Mouse (Mus musculus) spleen, adult 2 months (tissue): ENCODE results near the gene Tm9sf2. TPM values are rescaled to one million over a fixed set of nuclear protein-coding genes. Genes with fewer than 3 reads are reported as not detected.

Experiments used
- DNase-seq, 2 experiments: peaks; one replicate each; pipeline versions ENCODE4 v3.0.0 to v3.0.0-alpha.2; 2012 to 2021; ENCODE audit warnings: low spot score in 2 of 2, low read depth in 1 of 2
- H3K27ac ChIP-seq: fragments of 200-500 bp; 2 replicates; pipeline ENCODE4 v1.5.1; 2012; ENCODE audit warnings: low read length, inconsistent platforms; ENCODE audit not compliant: insufficient read depth
- H3K27me3 ChIP-seq: fragments of 200-500 bp; 2 replicates; pipeline ENCODE4 v1.6.1; 2012; ENCODE audit warnings: mild to moderate bottlenecking, moderate library complexity, low read length, inconsistent platforms; ENCODE audit not compliant: control insufficient read depth, insufficient read depth
- H3K36me3 ChIP-seq: fragments of 200-500 bp; 2 replicates; pipeline ENCODE4 v1.6.1; 2012; ENCODE audit warnings: mild to moderate bottlenecking, low read length, inconsistent platforms; ENCODE audit not compliant: control insufficient read depth, insufficient read depth
- H3K4me1 ChIP-seq: fragments of 200-500 bp; 2 replicates; pipeline ENCODE4 v1.6.1; 2011; ENCODE audit warnings: inconsistent platforms; ENCODE audit not compliant: control insufficient read depth, insufficient read depth, insufficient read length
- H3K4me3 ChIP-seq: fragments of 200-500 bp; 2 replicates; pipeline ENCODE4 v1.5.1; 2011; ENCODE audit warnings: mild to moderate bottlenecking, inconsistent platforms; ENCODE audit not compliant: insufficient read depth, insufficient read length; ENCODE audit errors: extremely low read depth
- CTCF ChIP-seq: fragments of 200-500 bp; IDR thresholded peaks from 2 replicates; pipeline ENCODE4 v1.5.1; 2011; ENCODE audit warnings: mild to moderate bottlenecking, inconsistent platforms; ENCODE audit not compliant: insufficient read depth, insufficient read length, insufficient replicate concordance; ENCODE audit errors: extremely low read depth
- POLR2A ChIP-seq: fragments of 200-500 bp; IDR thresholded peaks from 2 replicates; pipeline ENCODE4 v1.6.1; 2011; ENCODE audit warnings: low read depth, low read length, inconsistent platforms
- WGBS: fragments of 180-500 bp; shearing (Covaris S2); methylation state at CpG from one replicate; pipeline ENCODE4 v1.1.7; 2018; 5-methylcytosine and 5-hydroxymethylcytosine counted together
- polyA plus RNA-seq: library from polyadenylated mRNA; depleted of rRNA; stranded (reverse); fragments of >200 nt; gene quantifications from 2 replicates; pipeline ENCODE4 v1.2.3, GENCODE M21; 2012; rRNA removed

Tm9sf2 gene
- polyA plus RNA-seq, 1 experiment = 80.8 TPM

DNA sequence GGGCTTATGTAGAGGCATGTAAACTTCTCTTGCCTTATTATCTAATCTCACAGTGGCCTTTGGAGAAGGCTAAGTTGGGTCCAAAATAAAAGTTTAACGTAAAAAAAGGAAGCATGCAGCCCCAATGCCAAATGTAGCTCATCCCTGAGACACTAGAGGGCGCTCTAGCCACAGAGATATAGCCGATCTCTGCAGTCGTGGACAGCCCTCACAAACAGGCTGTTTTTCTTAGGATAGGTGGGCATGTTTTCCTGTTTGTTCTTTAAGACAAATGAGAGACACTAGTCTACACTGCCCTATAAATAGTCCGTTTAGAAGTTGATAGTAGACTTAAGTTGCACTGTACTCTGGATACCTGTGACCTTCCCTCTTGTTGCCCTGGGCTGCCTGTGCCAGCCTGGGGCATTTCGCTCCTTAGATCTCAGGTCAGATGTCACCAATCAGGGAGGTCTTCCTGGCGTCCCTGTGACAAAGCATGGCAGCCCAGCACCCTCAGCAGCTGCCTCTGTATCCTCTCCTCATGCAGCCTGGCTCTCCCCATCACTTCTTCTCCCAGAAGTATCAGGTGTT lies 84.2 kb downstream of the Tm9sf2 start:
- WGBS = 18% methylated on average over 7 of the region's 7 CpGs
- Histone ChIP-seq H3K36me3 (no peaks in the 10 kb centered on the region), H3K27me3 (no peaks in the 10 kb centered on the region), H3K4me1 (no peaks in the 10 kb centered on the region; the same call in 1 of the 2 replicates), H3K4me3 (no peak overlapping the region), H3K27ac (no peak overlapping the region)
- TF ChIP-seq POLR2A (no peak), CTCF (peak; percentile 78; the same call in 1 of the 2 replicates)
- DNase-seq = peak; percentile 26 to 55

DNA sequence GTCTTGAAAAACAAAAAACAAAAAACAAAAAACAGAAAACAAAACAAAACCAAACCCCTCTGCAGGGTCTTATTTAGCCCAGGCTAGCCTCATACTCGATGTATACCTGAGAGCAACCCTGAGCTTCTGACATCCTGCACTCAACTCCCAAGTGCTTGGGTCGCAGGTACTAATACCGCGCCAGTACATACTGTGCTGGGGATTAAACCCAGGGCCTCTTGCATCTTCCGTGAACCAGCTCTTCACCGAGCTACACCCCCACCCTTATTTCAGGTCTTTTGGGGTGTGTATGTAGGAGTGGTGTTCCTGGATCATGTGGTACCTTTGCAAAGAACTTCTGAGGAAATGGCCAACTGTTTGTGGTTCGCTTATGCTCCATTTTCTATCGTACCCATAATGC lies 87.8 kb downstream of the Tm9sf2 start:
- WGBS = 94% methylated on average over 8 of the region's 8 CpGs
- TF ChIP-seq POLR2A (no peak), CTCF (no peak)
- Histone ChIP-seq H3K27ac (no peak overlapping the region), H3K4me1 (no peaks in the 10 kb centered on the region), H3K36me3 (no peaks in the 10 kb centered on the region), H3K27me3 (no peaks in the 10 kb centered on the region), H3K4me3 (no peak overlapping the region)
- no peak for DNase-seq

DNA sequence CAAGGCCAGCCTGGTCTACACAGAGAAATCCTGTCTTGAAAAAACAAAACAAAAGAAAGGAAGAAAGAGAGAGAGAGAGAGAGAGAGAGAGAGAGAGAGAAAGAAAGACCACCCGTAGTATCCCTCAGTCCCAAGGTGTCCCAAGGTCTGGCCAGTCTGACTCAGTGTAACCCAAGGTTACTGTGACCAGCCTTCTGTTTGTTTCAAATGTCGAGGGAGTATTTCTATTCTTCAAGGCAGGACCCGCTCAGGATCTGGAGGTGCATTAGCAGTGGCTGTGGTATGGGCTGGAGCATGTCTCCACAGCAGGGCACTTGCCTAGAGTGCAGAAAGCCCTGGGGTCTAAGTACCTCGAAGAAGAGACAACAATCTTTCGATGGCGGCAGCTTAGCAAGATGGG lies 90.0 kb downstream of the Tm9sf2 start:
- no peaks in the 10 kb centered on the region for H3K4me1 ChIP-seq
- H3K36me3 ChIP-seq = no peaks in the 10 kb centered on the region
- WGBS = 92% methylated on average over 6 of the region's 6 CpGs
- H3K4me3 ChIP-seq = no peak overlapping the region
- TF ChIP-seq CTCF (no peak), POLR2A (no peak)
- H3K27me3 ChIP-seq = no peaks in the 10 kb centered on the region
- H3K27ac ChIP-seq = no peak overlapping the region
- DNase-seq = no peak

DNA sequence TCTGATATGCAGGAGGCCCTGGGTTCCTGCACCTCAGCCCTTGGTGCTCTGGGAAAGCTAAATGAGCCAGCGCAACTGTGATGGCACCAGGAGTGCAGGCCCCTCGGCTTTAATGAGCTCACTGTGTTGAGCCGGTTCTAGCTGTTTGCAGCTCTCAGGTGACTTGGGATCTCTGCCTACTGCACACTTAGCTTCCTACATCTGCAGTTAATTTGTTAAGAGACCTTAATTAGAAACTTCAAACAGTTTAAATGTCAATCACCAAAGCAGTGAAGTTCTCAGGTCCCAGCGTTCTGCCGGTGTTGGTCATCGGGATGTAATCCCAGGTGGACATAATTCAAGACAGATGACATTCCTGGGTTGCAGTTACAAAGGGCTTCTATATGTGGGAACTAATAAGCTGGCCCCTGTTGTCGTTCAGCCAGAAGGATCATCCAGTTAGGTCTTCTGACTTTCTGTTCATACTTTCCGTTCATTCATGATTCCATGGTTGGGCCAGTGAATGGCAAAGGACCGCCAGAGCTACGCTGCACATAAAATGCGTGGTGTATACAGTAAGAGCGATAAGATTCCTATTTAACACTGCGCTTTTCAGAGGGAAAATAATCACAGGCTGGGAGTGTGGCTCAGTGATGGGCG lies 93.5 kb downstream of the Tm9sf2 start:
- TF ChIP-seq POLR2A (no peak), CTCF (no peak)
- H3K4me3 ChIP-seq = no peak overlapping the region
- no peaks in the 10 kb centered on the region for H3K27me3 ChIP-seq
- H3K27ac ChIP-seq = no peak overlapping the region
- DNase-seq = no peak
- WGBS = 94% methylated on average over 14 of the region's 14 CpGs
- no peaks in the 10 kb centered on the region for H3K36me3 ChIP-seq
- H3K4me1 ChIP-seq = no peaks in the 10 kb centered on the region

DNA sequence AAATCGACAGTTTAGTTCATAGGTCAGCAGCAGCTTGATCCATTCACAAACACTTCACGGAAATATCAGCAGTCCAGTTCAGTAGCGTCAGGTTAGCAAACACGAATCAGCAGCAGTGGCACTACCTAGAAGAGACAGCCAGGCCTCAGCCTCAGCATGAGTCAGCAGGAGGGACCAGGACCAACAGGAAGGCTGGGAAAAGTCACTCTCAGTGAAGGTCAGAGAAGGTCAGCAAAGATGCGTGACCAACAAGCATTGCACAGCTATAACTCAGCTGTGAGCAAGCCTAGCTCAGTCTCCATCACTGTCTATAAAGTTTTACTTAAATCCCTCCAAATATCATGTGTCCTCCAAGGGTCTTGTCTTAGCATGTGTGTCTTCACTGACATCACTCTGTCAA lies 102.3 kb downstream of the Tm9sf2 start:
- no peaks in the 10 kb centered on the region for H3K27me3 ChIP-seq
- TF ChIP-seq CTCF (no peak), POLR2A (no peak)
- no peak overlapping the region for H3K4me3 ChIP-seq
- WGBS = 89% methylated on average over 5 of the region's 5 CpGs
- no peak overlapping the region for H3K27ac ChIP-seq
- DNase-seq = no peak
- no peaks in the 10 kb centered on the region for H3K36me3 ChIP-seq
- H3K4me1 ChIP-seq = no peaks in the 10 kb centered on the region

Other genes with a start within 250 kb of the Tm9sf2 start
- gene Ubac2, start 228.4 kb upstream of the Tm9sf2 start, polyA plus RNA-seq = 45.3 and 61.2 TPM in 2 replicates
- 91.9 and 111 TPM in 2 replicates for gene Gpr18, start 191.3 kb upstream of the Tm9sf2 start, polyA plus RNA-seq
- 19.3 and 21.5 TPM in 2 replicates for gene Gpr183, start 141.8 kb upstream of the Tm9sf2 start, polyA plus RNA-seq
- 0.20 and 0.23 TPM in 2 replicates for gene Timm8a2, start 72.4 kb upstream of the Tm9sf2 start, polyA plus RNA-seq
- 2.1 TPM in 2 replicates for gene Clybl, start 74.7 kb downstream of the Tm9sf2 start, polyA plus RNA-seq